Mouse (Mus musculus) olfactory bulb, adult 2 months (tissue): ENCODE measurements around the gene Pithd1. TPM values are rescaled to one million over a fixed set of nuclear protein-coding genes. Genes with fewer than 3 reads are reported as not detected.
A peak's percentile ranks its signal among the peaks of the same experiment; 100 is the strongest.

Experiments
- H3K27ac ChIP-seq: fragments of 200-500 bp; 2 replicates; pipeline ENCODE4 v1.5.1; 2012; ENCODE audit warnings: low read depth, low read length; ENCODE audit not compliant: insufficient read depth
- H3K4me1 ChIP-seq: fragments of 200-500 bp; 2 replicates; pipeline ENCODE4 v1.6.1; 2012; ENCODE audit warnings: low read length; ENCODE audit not compliant: control insufficient read depth, insufficient read depth
- H3K4me3 ChIP-seq: fragments of 200-500 bp; 2 replicates; pipeline ENCODE4 v1.5.1; 2012; ENCODE audit warnings: mild to moderate bottlenecking, low read depth, low read length, moderate library complexity; ENCODE audit not compliant: insufficient read depth
- CTCF ChIP-seq: fragments of 200-500 bp; IDR thresholded peaks from 2 replicates; pipeline ENCODE4 v1.5.1; 2012; ENCODE audit warnings: low read depth, mild to moderate bottlenecking, low read length, moderate library complexity; ENCODE audit not compliant: insufficient read depth
- POLR2A ChIP-seq: fragments of 200-500 bp; IDR thresholded peaks from 2 replicates; pipeline ENCODE4 v1.6.1; 2012; ENCODE audit warnings: mild to moderate bottlenecking, low read depth, low read length, moderate library complexity; ENCODE audit not compliant: insufficient read depth
- WGBS: fragments of 180-500 bp; shearing (Covaris S2); methylation state at CpG from one replicate; pipeline ENCODE4 v1.1.7; 2018; 5-methylcytosine and 5-hydroxymethylcytosine counted together
- polyA plus RNA-seq: library from polyadenylated mRNA; stranded (reverse); fragments of >200 nt; gene quantifications from 2 replicates; pipeline ENCODE4 v1.2.4, GENCODE M21; 2012; ENCODE audit warnings: low replicate concordance; ENCODE audit not compliant: missing spikeins, insufficient read depth, insufficient read length

The Pithd1 gene
- polyA plus RNA-seq, 1 experiment: 351 TPM

- peak within 1 kb of the TSS; percentile 92 for H3K4me3 ChIP-seq
- TF ChIP-seq POLR2A (peak; percentile 83), CTCF (no peak)
- peaks cover 2% of the 10 kb centered on the region; the same call in 1 of the 2 replicates for H3K4me1 ChIP-seq
- under 1% methylated on average over 48 of the region's 48 CpGs for WGBS
- H3K27ac ChIP-seq: no peak within 1 kb of the TSS
Observed at GRCm38 (mm10) chr4:136021549-136022047, 34.5 kb upstream of the Pithd1 start, which contains the start of gene Eloa. Gene Eloa, minus strand, starts transcription at chr4:136021763.

GRCm38 (mm10) chr4:136020743-136021548 lies 33.9 kb upstream of the Pithd1 start:
- 1% methylated on average over 61 of the region's 62 CpGs for WGBS
- TF ChIP-seq CTCF: no peak
- no peak for TF ChIP-seq POLR2A
- H3K27ac ChIP-seq: no peak overlapping the region

GRCm38 (mm10) chr4:136016059-136016602 lies 29.1 kb upstream of the Pithd1 start:
- no peak overlapping the region for H3K27ac ChIP-seq
- no peak for TF ChIP-seq POLR2A
- TF ChIP-seq CTCF: no peak
- 67% methylated on average over 3 of the region's 3 CpGs for WGBS
- peaks cover 2% of the 10 kb centered on the region; the same call in 1 of the 2 replicates for H3K4me1 ChIP-seq
- no peak overlapping the region for H3K4me3 ChIP-seq

More at GRCm38 (mm10) chr4:136020743-136021548, 33.9 kb upstream of the Pithd1 start:
- H3K4me3 ChIP-seq: peak overlapping the region; percentile 92
- H3K4me1 ChIP-seq: peaks cover 2% of the 10 kb centered on the region; the same call in 1 of the 2 replicates

GRCm38 (mm10) chr4:136010586-136010985 lies 23.5 kb upstream of the Pithd1 start:
- WGBS: 89% methylated on average over 4 of the region's 4 CpGs
- no peak overlapping the region for H3K27ac ChIP-seq
- no peak overlapping the region for H3K4me3 ChIP-seq
- TF ChIP-seq CTCF: no peak
- no peak for TF ChIP-seq POLR2A
- H3K4me1 ChIP-seq: no peaks in the 10 kb centered on the region

- Histone ChIP-seq H3K4me1 (no peaks in the 10 kb centered on the region), H3K27ac (no peak overlapping the region), H3K4me3 (no peak overlapping the region)
- TF ChIP-seq CTCF (no peak), POLR2A (no peak)
- 93% methylated on average over 8 of the region's 8 CpGs for WGBS
Observed at GRCm38 (mm10) chr4:136008782-136009447, 21.9 kb upstream of the Pithd1 start.

GRCm38 (mm10) chr4:136006821-136007220 lies 19.8 kb upstream of the Pithd1 start:
- 93% methylated on average over 3 of the region's 3 CpGs for WGBS
- Histone ChIP-seq H3K4me3 (no peak overlapping the region), H3K27ac (no peak overlapping the region), H3K4me1 (no peaks in the 10 kb centered on the region)
- TF ChIP-seq CTCF (no peak), POLR2A (no peak)

- WGBS: 96% methylated on average over 2 of the region's 2 CpGs
- TF ChIP-seq CTCF (no peak), POLR2A (no peak)
- H3K4me1 ChIP-seq: no peaks in the 10 kb centered on the region
Observed at GRCm38 (mm10) chr4:136004921-136005320, 17.9 kb upstream of the Pithd1 start.

GRCm38 (mm10) chr4:136004107-136004675 lies 17.1 kb upstream of the Pithd1 start:
- Histone ChIP-seq H3K27ac (no peak overlapping the region), H3K4me3 (no peak overlapping the region), H3K4me1 (no peaks in the 10 kb centered on the region)
- WGBS: 79% methylated on average over 5 of the region's 5 CpGs
- TF ChIP-seq POLR2A (no peak), CTCF (no peak)

More at GRCm38 (mm10) chr4:136004921-136005320, 17.9 kb upstream of the Pithd1 start:
- Histone ChIP-seq H3K27ac (no peak overlapping the region), H3K4me3 (no peak overlapping the region)
